Mouse (Mus musculus) NIH3T3 (cell line): ENCODE measurements around the gene Gm38100.

Source experiments
- DNase-seq: peaks from one replicate; pipeline ENCODE4 v3.0.0-alpha.2; 2012; ENCODE audit warnings: low read depth

Gm38100 gene

DNA sequence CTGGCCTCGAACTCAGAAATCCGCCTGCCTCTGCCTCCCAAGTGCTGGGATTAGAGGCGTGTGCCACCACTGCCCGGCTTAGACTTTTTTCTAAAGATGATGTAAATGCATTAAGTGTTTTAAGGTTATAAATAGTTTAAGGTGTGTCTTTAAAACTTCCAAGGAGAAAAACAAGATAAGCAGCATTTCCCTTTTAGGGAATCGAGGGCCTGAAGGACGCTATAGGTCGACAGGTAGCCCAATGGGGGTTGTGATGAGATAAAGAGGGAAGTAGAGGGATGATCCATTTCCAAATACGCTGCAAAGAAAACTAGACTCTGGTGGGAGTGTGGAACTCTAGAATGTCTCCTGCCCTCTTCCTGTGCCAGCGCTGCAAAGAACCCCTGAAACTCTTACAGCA is at the start of gene Gm38100:
Gene Gm38100, plus strand, starts transcription at position 301 of the 400 bp plus-strand sequence.
- no peak for DNase-seq

DNA sequence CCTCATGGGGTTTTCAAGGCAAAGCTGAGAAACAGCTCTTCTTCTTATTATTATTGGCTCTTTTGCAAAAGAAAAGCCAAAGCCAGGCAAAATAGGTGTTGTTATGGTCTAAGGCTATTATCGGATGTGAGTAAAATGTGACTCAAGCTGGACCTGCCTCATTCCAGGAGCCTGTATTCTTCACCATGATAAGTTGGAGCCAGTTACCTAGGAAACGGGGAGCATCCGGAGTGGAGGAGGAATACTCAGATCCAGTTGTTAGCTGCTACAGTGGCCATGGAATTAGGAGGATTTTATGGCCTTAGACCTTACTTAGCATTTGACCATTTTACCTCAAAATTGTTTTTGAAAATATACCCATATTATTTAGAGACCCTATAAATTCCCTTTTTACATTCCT is 49.4 kb upstream of the Gm38100 start:
- DNase-seq, result no peak

GRCm38 (mm10) chr1:175872028-175872816 is 47.9 kb upstream of the Gm38100 start:
- DNase-seq, result no peak

GRCm38 (mm10) chr1:175880453-175881296 is 39.5 kb upstream of the Gm38100 start, which contains the start of gene Exo1:
Exo1 (plus strand) TSS chr1:175880581.
- peak; percentile 92 for DNase-seq

DNA sequence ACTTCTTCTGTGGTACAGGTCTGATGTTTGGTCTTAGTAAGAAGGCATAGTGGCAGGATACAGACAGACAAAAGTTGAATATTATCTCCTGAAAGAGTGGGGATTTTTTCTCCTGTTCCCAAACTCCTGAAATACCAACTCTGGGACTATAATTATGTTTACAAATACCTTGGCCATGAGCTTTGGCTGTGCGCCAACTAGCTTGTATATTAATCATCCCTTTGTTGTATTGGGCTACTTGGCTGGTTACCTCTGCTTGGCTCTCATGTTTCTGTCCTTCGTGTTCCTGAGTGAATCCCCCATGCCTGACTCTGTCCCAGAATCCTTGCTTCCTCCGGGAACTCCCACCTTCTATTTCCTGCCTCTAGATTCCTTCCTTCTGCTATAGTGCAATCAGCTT is 36.7 kb upstream of the Gm38100 start:
- DNase-seq, result peak; percentile 51

GRCm38 (mm10) chr1:175893263-175893662 is 26.9 kb upstream of the Gm38100 start:
- DNase-seq, result no peak

DNA sequence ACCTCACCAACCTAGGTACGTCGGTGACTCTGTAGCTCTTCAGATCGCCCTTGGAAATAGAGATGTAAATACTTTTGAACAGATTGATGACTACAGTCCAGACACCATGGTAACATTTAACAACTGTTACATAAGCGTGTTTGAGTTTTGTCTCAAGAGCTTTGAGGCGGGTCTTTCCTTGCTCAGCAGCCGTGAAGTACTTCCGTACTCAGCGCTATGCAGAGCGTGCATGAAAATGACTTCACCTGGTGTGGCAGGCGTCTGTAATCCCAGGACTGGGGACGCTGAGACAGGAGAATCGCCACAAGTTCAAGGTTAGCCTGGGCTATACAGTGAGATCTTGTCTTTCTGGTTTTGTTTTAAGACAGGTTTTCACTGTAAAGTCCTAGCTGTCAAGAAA is 26.4 kb upstream of the Gm38100 start:
- no peak for DNase-seq

- no peak for DNase-seq
Observed at GRCm38 (mm10) chr1:175911207-175911606, 8.9 kb upstream of the Gm38100 start.

GRCm38 (mm10) chr1:175912038-175912437 is 8.1 kb upstream of the Gm38100 start:
- DNase-seq, result no peak

DNA sequence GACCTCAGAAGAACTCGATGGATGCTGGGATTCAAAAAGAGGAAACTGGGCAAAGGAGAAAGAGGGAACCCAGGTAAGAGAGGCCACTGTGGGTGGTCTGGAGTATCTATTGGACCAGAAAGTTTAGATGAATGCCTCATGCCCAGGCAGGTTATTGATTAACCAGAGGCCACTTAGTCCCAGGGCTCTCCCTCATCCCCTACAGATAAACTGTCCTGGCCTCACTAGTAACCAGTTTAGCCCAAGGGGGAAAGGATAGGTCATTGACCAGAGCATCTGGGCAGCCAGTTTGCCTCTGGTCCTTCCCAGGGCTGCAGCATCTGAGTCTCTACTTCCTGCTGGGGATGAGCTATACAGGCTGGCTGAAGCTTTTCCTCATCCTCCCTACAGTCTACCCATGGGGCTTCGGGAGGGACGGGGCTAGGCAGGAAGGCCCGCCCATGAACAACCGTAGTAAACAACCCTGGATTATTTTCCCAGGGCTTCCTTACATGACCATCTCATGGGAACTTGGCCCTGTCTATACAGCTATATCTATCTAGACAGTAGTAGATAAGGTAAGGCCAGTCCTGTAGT is 6.3 kb upstream of the Gm38100 start:
- DNase-seq, result no peak

DNA sequence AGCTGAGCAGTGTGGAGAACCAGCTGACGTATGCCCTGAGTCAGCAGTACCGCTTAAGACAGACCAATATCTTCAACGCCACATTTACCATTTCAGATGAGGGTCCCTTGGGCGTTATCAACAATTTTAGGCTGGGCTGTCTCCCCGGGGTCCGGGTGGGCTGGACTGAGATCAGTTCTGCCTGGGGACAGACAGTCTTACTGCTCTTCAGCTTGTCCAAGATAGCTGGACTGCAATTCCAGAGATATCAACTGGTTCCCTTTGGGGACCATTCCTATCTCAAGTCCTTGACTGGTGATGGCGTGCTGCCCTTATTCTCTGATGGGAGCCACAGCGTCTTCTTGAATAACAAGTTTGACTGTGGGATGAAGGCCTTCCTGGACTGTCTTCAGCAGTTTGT is 962 bp downstream of the Gm38100 start:
- no peak for DNase-seq

DNA sequence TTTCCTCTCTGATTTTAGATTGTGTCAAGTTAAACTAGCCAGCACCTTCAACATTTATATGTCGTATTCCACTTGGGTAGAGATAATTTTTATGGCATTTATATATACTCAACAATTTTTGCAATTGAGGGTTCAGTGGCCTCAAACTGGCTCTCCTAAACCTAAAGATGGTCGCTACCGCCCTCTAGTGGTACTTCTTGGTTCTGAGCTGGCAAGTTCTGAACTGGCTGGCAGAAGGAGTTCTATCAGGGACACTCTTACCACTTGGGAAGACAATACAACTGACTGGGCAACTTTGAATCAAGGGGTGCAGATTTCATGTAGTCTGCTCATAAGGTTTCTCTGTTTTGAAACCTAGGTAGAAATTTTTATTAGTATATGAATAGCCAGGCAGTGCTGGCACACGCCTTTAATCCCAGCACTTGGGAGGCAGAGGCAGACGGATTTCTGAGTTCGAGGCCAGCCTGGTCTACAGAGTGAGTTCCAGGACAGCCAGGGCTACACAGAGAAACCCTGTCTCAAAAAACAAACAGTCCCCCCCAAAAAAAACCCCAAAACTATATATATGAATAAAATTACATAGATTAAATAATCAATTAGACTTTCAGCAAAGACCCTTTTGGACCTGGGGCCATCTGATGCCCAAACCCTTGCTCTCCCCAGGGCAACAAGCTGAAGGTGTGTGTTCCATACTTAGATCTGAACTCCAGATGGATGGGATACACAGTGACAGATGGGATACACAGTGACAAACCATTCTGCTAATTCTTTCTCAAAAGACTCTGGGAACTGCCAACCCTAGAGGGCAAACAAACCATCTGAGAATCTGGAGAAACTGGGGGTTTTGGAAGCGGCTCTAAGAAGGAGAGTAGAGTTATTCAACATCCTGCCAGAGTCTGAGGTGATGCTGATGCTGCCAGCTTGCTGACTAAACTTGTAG is 4.0 kb downstream of the Gm38100 start:
- peak; percentile 90 for DNase-seq

- DNase-seq, result no peak
Observed at GRCm38 (mm10) chr1:175931391-175931790, 11.3 kb downstream of the Gm38100 start.

- peak; percentile 90 for DNase-seq
Observed at GRCm38 (mm10) chr1:175936282-175936737, 16.2 kb downstream of the Gm38100 start.

GRCm38 (mm10) chr1:175938731-175939130 is 18.6 kb downstream of the Gm38100 start:
- DNase-seq, result no peak

- no peak for DNase-seq
Observed at GRCm38 (mm10) chr1:175943168-175943567, 23.0 kb downstream of the Gm38100 start.

DNA sequence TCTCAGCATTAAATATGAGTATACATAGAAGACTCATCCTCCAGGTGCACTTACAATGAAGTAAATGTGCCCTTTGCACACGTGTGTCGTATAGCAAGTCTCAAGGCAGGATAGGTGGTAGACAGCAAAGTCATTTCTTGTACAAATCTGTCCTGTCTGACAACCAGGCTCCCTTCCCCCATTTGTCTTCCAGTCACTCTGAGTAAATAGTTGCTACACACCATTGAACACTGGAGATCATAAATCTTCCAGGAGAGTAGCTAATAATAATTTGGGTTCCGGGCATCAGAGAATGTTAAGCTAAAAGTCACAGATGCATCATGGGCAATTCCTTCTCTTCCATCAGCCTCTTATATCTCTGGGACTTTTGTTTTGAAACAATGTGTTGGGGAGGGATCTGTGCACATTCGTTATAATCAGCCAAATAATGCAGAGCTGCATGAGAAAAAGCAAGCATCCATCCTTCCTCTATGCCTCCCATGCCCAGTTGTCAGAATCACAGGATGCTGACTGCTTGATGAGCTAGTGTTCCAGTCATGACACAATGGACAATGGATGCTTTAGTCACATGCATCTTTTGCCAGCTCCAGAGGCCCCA is 26.7 kb downstream of the Gm38100 start:
- DNase-seq, result no peak

DNA sequence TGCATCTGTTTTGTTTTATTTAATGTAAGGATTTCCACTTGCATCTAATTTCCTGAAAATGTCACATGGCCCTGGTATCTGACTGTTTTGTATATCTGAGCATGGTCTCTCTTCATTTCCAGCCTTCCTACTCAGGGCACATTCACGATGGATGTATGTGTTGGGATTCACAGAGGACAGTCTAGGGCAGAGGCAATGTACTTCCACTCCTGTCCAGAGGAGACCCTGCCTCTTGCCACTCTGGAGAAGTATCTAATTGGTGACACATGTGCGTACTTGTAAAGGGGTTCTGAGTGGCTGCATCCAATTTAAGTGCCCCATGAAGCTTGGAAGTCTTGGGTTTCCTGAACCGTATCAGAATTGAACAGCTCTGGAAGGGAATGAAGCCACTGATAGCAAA is 30.3 kb downstream of the Gm38100 start:
- DNase-seq, result no peak

DNA sequence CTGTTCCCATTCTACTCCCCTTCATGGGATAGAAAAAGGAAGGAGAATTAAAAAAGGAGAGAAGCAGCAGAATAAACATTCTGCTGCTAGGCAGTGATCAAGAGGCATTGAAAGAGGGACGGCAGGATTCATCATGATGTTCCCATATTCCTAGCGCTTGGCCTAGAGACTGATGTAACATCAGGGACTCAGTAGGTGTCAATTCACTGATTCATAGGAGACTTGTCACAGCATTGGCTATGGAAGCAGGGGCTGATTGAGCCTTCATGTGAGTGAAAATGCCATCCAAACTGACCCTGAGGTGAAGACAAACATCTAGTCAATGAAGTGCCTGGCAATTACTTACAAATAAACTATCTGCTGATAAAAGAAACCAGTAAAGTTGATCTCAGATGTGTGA is 30.7 kb downstream of the Gm38100 start:
- DNase-seq, result no peak

- DNase-seq, result no peak
Observed at GRCm38 (mm10) chr1:175961786-175962185, 41.7 kb downstream of the Gm38100 start.
